Mouse (Mus musculus) hindbrain, embryonic 11.5 days (tissue): ENCODE measurements at regions not wholly inside any gene's neighbourhood (a gene's known extent, or its start where the extent isn't known, plus 50 kb on each side); places are given as distances from the start of the nearest gene placed in this dataset.
A peak's percentile ranks its signal among the peaks of the same experiment; 100 is the strongest.

ENCODE experiments used
- ATAC-seq: fragments of 200-750 bp; cut with Nextera tagmentation; 2 replicates; pipeline ENCODE4 v1.8.0; 2017; ENCODE audit warnings: mild to moderate bottlenecking, moderate TSS enrichment, moderate library complexity; ENCODE audit not compliant: low FRiP score
- DNase-seq: peaks from one replicate; pipeline ENCODE4 v3.0.0-alpha.2; 2015; ENCODE audit warnings: low spot score
- H3K27ac ChIP-seq: fragments of 300-500 bp; sonication (generic); 2 replicates; pipeline ENCODE4 v1.5.1; 2014; ENCODE audit warnings: mild to moderate bottlenecking, low read depth, low read length
- H3K27me3 ChIP-seq: fragments of 300-500 bp; sonication (generic); 2 replicates; pipeline ENCODE4 v1.6.1; 2014; ENCODE audit warnings: mild to moderate bottlenecking, low read length, moderate library complexity, mixed read lengths; ENCODE audit not compliant: control insufficient read depth, insufficient read depth
- H3K36me3 ChIP-seq: fragments of 300-500 bp; sonication (generic); 2 replicates; pipeline ENCODE4 v1.6.1; 2014; ENCODE audit warnings: mild to moderate bottlenecking, low read length, moderate library complexity, mixed read lengths; ENCODE audit not compliant: control insufficient read depth, insufficient read depth
- H3K4me1 ChIP-seq: fragments of 300-500 bp; sonication (generic); replicated peaks from 2 replicates; pipeline ENCODE4 v1.6.1; 2014; ENCODE audit warnings: low read length, mixed read lengths; ENCODE audit not compliant: control insufficient read depth, insufficient read depth
- H3K4me2 ChIP-seq: fragments of 300-500 bp; sonication (generic); replicated peaks from 2 replicates; pipeline ENCODE4 v1.6.1; 2014; ENCODE audit warnings: mild to moderate bottlenecking, low read depth, low read length
- H3K4me3 ChIP-seq: fragments of 300-500 bp; sonication (generic); 2 replicates; pipeline ENCODE4 v1.5.1; 2014; ENCODE audit warnings: low read depth, low read length
- H3K9ac ChIP-seq: fragments of 300-500 bp; sonication (generic); 2 replicates; pipeline ENCODE4 v1.6.1; 2014; ENCODE audit warnings: low read depth, low read length
- H3K9me3 ChIP-seq: fragments of 300-500 bp; sonication (generic); 2 replicates; pipeline ENCODE4 v1.6.1; 2016; ENCODE audit warnings: low read length; ENCODE audit not compliant: control insufficient read depth
- WGBS: fragments of 180-500 bp; shearing (Covaris S2); extraction: QIAGEN DNeasy Blood & Tissue Kit; methylation state at CpG from one replicate; pipeline ENCODE4 v1.1.7; 2014; 5-methylcytosine and 5-hydroxymethylcytosine counted together

- no peaks in the 10 kb centered on the region for H3K36me3 ChIP-seq
- H3K4me3 ChIP-seq, result no peak overlapping the region
- WGBS, result 92% methylated on average over 5 of the region's 5 CpGs
- no peak overlapping the region for H3K27ac ChIP-seq
- ATAC-seq (no peak), DNase-seq (no peak)
- H3K27me3 ChIP-seq, result no peaks in the 10 kb centered on the region
- H3K4me2 ChIP-seq, result no peak overlapping the region
- H3K9me3 ChIP-seq, result no peaks in the 10 kb centered on the region
- no peak overlapping the region for H3K9ac ChIP-seq
- no peaks in the 10 kb centered on the region for H3K4me1 ChIP-seq
Observed at GRCm38 (mm10) chr4:73542331-73542730, 65.3 kb upstream of the Gm11238 start.

- 79% methylated on average over 1 of the region's 1 CpGs for WGBS
- H3K9ac ChIP-seq, result no peak overlapping the region
- H3K4me1 ChIP-seq, result no peaks in the 10 kb centered on the region
- no peak overlapping the region for H3K27ac ChIP-seq
- no peak overlapping the region for H3K4me2 ChIP-seq
- no peak for DNase-seq
- H3K9me3 ChIP-seq, result no peaks in the 10 kb centered on the region
- no peak overlapping the region for H3K4me3 ChIP-seq
- H3K27me3 ChIP-seq, result no peaks in the 10 kb centered on the region
- no peak for ATAC-seq
- H3K36me3 ChIP-seq, result no peaks in the 10 kb centered on the region
Observed at GRCm38 (mm10) chr4:73531604-73532003, 76.1 kb upstream of the Gm11238 start.

GRCm38 (mm10) chr4:73524579-73525208, 83.0 kb upstream of the Gm11238 start:
- Histone ChIP-seq H3K4me1 (no peaks in the 10 kb centered on the region), H3K27me3 (no peaks in the 10 kb centered on the region), H3K36me3 (no peaks in the 10 kb centered on the region), H3K4me2 (no peak overlapping the region), H3K9ac (no peak overlapping the region), H3K4me3 (no peak overlapping the region), H3K9me3 (no peaks in the 10 kb centered on the region), H3K27ac (no peak overlapping the region)
- peak; percentile 61 for ATAC-seq
- DNase-seq, result no peak
- 61% methylated on average over 1 of the region's 1 CpGs for WGBS

DNA sequence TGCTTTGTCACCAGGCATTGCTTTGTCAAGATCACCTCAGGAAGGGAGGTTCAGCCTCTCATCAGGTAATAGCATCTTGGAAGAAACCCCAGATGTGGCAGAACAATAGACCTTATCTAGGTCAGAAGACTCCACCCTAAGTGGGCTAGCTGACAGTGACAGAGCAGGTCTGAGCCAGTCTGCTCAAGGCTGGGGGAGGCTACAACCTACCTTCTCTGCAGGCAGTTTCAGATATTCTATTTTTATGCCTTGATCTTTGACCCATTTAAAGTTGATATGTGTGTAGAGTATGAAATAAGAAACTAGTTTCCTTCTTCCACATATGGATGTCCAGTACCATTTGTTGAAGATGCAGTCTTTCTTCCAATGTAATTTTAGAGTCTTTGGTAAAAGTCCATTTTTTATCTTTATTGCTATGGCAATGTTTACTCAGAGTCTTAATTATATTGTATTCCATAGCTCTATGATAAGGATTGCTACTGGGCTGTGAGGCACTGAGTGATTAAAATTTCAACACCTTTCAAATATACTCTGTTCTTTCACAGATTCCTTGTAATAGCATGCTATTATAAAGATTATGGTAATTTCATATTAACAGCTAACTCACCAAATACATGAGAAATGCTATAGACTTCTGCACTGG, 88.8 kb upstream of the Gm11238 start:
- Histone ChIP-seq H3K4me3 (no peak overlapping the region), H3K27me3 (no peaks in the 10 kb centered on the region), H3K9me3 (no peaks in the 10 kb centered on the region), H3K4me2 (no peak overlapping the region), H3K36me3 (no peaks in the 10 kb centered on the region), H3K9ac (no peak overlapping the region), H3K27ac (no peak overlapping the region), H3K4me1 (no peaks in the 10 kb centered on the region)
- no peak for DNase-seq
- ATAC-seq, result no peak

GRCm38 (mm10) chr4:73517559-73517958, 90.1 kb upstream of the Gm11238 start:
- Histone ChIP-seq H3K9ac (no peak overlapping the region), H3K36me3 (no peaks in the 10 kb centered on the region), H3K27ac (no peak overlapping the region), H3K9me3 (no peaks in the 10 kb centered on the region), H3K4me2 (no peak overlapping the region), H3K4me3 (no peak overlapping the region), H3K27me3 (no peaks in the 10 kb centered on the region), H3K4me1 (no peaks in the 10 kb centered on the region)
- ATAC-seq (no peak), DNase-seq (no peak)

- H3K27ac ChIP-seq, result no peak overlapping the region
- H3K27me3 ChIP-seq, result no peaks in the 10 kb centered on the region
- H3K4me2 ChIP-seq, result no peak overlapping the region
- 66% methylated on average over 2 of the region's 2 CpGs for WGBS
- no peak overlapping the region for H3K9ac ChIP-seq
- no peak overlapping the region for H3K4me3 ChIP-seq
- no peaks in the 10 kb centered on the region for H3K4me1 ChIP-seq
- no peaks in the 10 kb centered on the region for H3K9me3 ChIP-seq
- DNase-seq (no peak), ATAC-seq (peak; percentile 34)
- no peaks in the 10 kb centered on the region for H3K36me3 ChIP-seq
Observed at GRCm38 (mm10) chr4:73516717-73517116, 91.0 kb upstream of the Gm11238 start.

DNA sequence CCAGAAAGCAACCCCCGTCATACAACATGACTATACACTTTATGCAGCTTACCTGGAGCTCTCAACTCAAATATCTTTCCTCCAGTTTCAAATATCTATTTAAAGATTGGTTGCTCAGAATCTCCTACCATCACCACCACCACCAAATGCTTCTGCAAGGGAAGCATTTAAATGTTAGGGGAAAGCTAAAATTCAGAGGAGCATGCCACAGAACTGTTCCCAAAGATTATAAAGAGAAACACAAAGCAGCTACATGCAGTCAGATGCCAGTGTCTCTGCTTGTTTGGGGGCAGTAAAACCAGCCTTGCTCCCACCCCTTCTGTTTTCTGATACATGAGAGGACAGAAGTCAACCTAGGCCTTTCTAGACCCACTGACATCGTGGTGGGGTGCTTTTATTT, 100.8 kb upstream of the Gm11238 start:
- H3K4me1 ChIP-seq, result no peaks in the 10 kb centered on the region
- DNase-seq (no peak), ATAC-seq (no peak)
- 82% methylated on average over 2 of the region's 2 CpGs for WGBS
- no peaks in the 10 kb centered on the region for H3K36me3 ChIP-seq
- H3K9me3 ChIP-seq, result no peaks in the 10 kb centered on the region
- no peaks in the 10 kb centered on the region for H3K27me3 ChIP-seq
- H3K9ac ChIP-seq, result no peak overlapping the region
- no peak overlapping the region for H3K4me3 ChIP-seq
- no peak overlapping the region for H3K4me2 ChIP-seq
- H3K27ac ChIP-seq, result no peak overlapping the region

DNA sequence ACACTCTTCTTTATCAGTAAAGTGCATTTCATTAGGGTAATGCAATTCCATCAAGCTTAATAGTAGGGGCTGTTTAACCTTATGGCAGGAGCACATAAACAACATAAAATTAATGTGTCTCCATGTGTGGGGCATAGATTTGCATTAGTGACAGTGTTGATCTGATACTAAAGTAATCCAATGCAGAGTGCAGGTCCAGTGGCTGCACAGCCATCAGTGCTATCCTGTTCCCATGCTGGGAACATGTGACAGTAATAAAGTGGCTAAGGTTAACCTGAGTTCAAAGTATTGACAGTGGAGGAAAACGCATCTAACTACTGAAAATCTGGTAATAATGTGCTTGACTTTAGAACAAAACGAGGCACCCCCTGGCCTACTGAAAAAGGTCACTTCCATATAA, 84.3 kb upstream of the Gm11487 start:
- Histone ChIP-seq H3K9me3 (no peaks in the 10 kb centered on the region), H3K27me3 (no peaks in the 10 kb centered on the region), H3K4me1 (no peaks in the 10 kb centered on the region), H3K4me3 (no peak overlapping the region), H3K27ac (no peak overlapping the region), H3K36me3 (no peaks in the 10 kb centered on the region), H3K4me2 (no peak overlapping the region), H3K9ac (no peak overlapping the region)
- ATAC-seq (peak; percentile 84), DNase-seq (peak; percentile 13)
- WGBS, result 48% methylated on average over 2 of the region's 2 CpGs

GRCm38 (mm10) chr4:73488297-73489049, 83.6 kb upstream of the Gm11487 start:
- H3K4me3 ChIP-seq, result no peak overlapping the region
- no peak overlapping the region for H3K27ac ChIP-seq
- DNase-seq (peak; percentile 54), ATAC-seq (peak; percentile 94)
- no peaks in the 10 kb centered on the region for H3K4me1 ChIP-seq
- 41% methylated on average over 4 of the region's 4 CpGs for WGBS
- no peak overlapping the region for H3K9ac ChIP-seq
- H3K36me3 ChIP-seq, result no peaks in the 10 kb centered on the region
- no peaks in the 10 kb centered on the region for H3K27me3 ChIP-seq
- H3K9me3 ChIP-seq, result no peaks in the 10 kb centered on the region
- H3K4me2 ChIP-seq, result no peak overlapping the region
